Mouse (Mus musculus) gastrocnemius, postnatal 25 days (tissue): ENCODE measurements around the gene Sag. TPM values are rescaled to one million over a fixed set of nuclear protein-coding genes. Genes with fewer than 3 reads are reported as not detected.

Experiments
- DNase-seq: peaks from one replicate; pipeline ENCODE4 v3.0.0; 2022
- total RNA-seq, 2 experiments: library from RNA; stranded (reverse); gene quantifications; 1 replicate in 1 of 2; 2 replicates in 1 of 2; pipeline ENCODE4 v1.2.3; 2021

Sag gene
- total RNA-seq, 2 experiments from 2014 or later = 0.24 TPM; not detected in 1

DNA sequence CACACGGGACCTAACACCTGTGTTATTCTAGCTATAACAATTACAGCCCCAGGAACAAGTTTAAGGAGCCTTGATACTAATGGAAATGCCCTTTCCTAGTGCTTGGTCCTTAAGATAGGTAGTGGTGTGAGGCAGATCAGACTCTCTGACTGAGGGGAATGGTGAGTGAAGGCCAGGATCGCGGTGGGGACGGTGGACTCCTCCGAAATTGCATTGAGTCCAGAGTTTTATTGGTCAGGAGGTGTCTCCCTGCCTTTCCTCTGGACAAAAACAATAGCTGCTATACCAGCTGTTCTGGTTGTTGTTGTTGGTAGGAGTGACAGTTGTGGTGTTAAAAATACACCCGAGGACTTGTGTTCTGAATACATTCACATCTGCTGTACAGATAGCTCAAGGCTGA is 50.9 kb downstream of the Sag start:
- DNase-seq = no peak

DNA sequence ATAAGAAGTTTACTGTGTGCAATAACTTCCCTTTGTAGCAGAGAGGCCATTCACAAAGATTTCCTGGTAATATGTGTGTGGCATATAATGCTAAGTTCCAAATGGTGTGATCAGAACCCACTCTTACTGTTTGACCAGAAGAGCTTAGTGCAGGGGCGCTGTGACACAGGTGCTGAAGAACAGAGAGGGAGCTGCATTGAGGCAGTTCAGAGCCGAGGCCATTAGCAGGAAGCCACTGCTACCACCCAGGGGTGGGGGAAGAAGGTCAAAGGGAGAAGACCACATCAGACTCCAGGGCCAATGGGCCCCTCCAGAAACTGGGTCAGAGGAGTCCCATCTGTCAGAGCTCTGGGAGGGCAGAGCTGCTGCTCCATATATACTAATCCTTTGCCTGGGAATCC is 51.4 kb downstream of the Sag start:
- no peak for DNase-seq

DNA sequence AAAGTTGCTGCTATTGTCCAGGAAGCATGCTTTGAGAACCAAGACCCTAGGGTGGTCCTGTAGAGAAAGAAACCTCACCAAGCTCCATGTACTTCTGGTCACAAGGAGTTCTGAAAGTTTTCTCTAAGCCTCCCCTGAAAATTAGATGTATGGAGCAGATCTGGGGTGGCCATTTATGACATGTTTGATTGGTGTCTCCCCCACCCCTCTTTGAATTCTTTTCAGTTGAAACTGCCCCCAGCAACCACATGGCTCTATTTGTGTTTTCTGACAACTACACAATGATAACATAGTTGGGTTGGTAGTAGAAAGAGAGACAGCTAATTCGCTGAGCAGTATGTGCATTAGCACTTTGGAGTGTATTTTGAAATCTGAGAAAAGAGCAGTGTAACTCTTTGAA is 52.0 kb downstream of the Sag start:
- no peak for DNase-seq

DNA sequence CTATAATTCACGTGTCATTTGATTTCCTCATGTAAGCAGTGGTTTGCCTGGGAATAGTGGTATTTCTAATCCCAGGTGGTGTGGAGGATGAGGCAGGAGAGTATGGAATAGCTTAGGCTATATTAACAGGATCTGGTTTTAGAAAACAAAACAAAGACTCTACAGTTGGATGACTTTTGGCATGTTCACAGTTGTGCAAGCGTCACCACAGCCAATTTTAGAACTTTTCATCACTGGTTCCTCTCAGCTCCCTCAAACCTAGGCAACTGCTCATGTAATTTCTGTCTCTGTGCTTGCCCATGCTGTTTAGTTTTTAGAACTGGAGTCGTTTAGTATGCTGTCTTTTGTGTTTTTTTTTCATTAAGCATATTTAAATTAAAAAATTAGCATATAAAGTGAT is 53.3 kb downstream of the Sag start:
- no peak for DNase-seq

DNA sequence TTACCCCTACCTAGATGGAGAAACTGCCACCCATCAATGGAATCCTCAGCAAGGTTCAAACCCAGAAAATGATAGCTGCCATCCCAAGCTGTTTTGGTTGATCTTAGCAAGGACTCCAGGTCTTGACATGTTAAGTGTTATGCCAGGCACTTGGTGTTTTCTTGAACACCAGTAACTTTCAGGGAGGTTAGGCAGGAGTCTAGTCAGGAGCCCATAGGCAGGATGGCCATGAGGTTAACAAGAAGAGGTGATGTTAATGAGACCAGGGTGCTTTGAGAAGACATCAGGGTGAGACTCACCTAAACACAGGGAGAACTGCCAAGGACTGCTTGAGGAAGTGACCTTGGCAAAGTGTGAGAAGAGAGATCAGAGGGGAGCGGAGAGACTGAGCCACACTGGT is 54.6 kb downstream of the Sag start:
- no peak for DNase-seq

DNA sequence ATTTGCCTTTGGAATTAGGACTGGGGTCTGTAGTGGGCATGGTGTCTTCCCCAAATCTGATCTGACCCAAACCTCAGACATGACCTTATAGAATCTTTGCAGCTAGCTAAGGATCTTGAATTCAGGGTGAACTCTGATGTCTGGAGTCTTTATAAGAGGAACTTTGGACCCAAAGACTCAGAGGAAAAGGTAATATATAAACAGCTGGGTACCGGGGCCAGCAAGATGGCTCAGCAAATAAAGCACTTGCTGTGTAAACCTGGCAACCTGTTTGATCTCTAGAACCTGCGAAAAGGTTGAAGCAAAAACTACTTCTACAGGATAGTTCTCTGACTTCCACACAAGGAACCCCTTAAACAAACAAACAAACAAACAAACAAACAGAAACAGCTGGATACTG is 55.0 kb downstream of the Sag start:
- DNase-seq = no peak

DNA sequence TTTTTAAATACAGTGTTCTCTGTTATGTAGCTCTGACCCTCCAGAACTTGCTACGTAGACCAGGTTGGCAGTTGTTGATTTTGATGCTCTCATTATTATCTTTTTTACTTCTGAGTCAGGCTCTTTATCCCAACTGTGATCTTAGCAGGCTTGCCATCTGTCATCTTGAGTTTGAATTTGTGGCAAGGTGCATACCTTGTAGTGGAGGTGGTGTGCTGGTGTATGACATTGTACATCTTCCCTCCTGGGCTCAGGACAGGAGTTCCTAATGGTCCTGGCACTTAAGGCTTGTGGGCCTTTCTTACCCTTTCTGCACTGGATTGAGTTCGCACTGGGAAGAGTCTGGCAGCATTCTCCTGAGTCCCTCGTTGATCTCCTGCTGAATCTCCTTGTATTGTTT is 60.1 kb downstream of the Sag start:
- no peak for DNase-seq

DNA sequence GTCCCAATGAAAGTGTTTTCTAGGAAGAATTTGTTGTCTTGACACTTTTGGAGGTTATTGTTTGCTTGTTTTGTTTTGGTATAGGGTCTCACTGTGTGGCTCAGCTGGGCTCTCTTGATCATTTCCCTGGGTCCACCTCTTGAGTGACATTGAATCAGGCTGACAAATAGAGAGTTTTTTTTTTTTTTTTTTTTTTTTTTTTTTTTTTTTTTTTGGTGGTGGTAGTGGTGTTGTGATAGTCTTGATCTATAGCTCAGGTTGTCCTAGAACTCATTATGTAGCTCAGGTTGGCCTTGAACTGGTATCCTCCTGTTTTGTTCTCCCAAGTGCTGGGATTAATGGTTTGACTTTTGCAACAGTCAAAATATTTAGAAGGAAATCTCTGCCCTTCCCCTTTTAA is 61.4 kb downstream of the Sag start:
- no peak for DNase-seq

DNA sequence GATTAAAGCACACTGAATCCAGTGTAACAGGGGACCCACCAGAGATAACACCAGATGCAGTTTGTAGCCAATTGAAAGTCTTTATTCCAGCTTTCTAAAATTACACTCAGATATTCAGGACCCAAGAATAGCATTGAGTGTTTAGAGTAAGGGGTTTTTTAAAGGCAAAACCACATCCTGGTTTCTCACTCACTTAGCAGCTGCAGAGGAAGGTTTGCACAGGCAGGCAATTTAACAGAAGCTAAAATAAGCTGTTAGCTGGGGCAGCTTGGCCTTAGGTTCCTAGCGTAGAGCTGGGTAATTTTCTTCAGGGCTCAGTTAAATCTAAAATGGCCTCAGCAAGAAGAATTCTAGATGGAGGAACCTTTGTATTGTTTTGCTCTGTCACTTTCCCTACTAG is 63.2 kb downstream of the Sag start:
- DNase-seq = no peak

DNA sequence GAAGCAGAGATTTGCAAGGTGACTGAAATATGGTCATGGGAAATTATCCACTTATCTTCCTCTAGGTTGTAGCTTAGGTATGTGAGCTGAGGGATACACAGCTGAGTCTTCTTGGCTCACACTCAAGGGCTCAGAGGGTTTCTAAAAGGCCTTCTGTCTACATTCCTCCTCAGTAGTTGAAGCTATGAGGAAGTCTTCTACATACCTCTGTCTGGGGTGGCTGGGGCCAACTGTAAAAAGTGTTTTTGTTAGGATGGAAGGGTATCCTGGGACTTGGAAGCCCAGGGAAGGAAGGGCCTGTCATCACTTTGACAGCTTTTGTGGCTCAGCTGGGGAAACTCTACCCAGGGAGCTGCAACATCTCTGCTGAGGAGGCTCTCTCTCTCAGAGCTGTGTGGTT is 68.1 kb downstream of the Sag start:
- DNase-seq = no peak

DNA sequence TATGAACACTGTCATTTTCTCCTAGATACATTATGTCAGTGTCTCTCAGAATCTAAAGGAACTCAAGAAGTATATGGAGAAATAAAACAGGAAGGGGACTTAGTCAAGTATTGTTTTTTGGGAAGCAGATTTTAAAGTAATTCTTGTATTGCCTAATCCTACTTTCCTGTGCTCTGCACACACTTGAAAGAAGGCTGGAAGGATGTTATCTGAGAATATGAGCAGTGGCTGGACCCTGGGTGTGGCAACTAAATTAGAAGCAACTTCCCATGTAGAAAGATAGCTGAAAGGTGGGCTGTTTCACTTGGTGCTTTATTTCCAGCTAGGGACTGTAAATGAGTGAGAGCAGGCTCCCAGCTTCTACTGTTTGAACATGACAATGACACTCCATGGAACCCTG is 69.6 kb downstream of the Sag start:
- DNase-seq = no peak

DNA sequence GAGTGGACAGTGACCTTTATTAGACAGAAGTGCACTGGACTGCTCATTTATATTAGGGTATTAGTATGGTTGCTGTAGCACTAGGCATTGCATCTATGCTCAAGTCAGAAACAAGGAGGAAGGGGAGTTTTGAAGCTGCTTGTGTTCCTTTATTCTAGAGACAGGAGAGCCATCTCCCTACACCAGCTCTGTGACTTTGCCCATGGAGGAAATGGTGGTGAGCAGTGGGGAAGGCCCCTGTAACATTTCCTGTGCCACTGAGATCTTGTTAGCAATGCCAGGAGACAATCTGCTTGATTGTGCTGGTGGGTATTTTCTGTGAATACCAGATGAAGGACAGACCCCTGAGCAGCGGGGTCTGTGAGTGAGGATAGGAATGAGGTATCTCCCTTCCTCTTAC is 72.6 kb downstream of the Sag start:
- no peak for DNase-seq

DNA sequence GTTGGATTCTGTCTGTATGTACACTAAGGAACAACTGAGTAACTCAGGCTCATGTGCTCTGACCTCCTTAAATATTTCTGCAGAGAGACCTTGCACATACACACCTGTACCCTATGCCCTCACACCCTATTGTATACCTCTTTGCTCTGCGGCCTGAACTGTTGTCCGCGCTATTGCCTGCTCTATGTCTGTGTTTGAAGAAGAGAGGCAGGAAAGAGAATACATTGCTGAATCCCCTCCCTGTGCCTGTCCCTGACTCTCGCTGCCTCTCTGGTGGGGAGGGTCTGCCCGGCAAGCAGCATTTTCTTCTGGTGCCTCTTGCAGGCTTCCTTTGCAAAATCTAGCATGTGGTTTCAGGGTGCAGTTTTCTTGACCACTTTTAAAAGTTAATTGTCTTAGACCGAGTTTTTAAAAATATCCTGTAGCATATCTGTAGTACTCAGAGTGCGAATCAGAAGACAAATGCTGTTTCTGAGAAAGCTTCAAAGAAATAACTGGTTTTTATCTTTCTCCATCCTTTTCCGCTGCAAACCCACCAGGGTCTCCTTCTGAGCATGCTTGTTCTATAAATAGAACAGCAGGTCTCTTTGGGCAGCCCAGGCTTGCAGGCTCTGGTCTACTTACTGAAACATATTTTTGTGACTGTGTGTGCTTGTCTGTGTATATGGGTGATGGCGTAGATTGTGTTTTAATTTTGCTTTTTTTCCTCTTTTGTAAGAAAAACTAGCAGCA is 74.2 kb downstream of the Sag start:
- no peak for DNase-seq

DNA sequence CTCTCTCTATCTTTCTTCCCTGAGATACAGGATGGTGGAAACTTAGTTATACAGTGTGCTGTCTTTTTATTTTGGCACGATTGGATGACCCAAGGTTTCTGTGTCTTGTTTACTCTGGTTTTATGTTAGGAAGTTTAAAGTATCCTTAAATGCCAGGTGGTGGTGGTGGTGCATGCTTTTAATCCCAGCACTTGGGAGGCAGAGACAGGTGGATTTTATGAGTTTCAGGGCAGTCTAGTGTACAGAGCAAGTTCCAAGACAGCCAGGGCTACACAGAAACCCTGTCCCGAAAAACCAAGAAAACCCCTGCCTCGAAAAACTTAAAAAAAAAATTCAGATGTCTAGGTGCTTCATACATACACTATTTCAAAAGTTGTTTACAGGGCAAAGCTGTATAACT is 75.6 kb downstream of the Sag start:
- DNase-seq = no peak

DNA sequence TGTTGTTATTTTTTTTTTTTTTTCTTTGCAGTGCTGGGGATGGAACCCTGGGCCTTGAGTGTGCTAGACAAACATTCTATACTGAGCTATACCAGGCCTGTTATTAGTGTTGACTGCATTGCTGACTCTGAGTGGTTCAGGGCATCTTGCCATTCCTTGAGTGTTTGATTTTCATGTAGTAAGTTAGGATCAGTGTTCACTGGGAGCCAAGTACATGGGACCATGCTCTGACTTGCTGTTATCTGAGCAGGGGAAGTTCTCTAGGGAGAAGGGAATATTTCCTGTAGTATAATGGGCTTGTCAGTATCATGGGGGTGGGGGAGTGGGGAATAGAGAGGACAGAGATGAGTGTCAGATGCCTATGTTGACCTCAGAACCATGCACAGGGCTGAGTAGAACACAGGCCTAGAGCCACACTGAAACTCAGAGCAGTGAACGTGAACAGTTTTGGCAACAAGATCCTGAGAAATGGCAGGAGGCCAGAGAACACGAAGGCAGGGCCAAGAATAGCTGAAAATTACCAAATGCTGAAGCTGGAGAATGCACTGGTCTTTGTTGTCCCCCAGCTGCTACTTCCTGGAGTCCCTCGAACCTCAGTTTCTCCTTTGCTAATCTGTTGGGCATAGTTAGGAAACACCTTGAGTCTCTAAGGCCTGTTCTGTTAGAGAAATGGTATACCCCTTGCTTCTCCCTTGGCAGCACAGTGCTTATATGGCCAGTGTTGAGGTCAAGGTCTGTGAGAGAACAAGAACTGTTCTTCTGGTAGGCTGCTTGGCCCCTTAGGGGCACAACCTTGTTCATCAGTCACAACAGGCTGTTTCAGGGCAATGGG is 76.2 kb downstream of the Sag start:
- peak; percentile 80 for DNase-seq

DNA sequence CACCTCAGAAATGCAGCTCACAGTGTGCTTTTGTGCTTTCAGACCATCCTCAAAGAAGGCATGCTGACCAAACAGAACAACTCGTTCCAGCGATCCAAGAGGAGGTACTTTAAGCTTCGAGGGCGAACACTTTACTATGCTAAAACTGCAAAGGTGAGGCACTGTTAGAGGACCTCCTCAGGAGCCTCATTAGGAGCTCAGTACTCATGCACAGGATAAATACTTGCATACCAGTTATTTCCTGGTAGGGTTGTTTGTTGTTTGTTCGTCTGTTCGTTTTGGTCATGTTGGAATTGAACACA is 76.8 kb downstream of the Sag start:
- no peak for DNase-seq

DNA sequence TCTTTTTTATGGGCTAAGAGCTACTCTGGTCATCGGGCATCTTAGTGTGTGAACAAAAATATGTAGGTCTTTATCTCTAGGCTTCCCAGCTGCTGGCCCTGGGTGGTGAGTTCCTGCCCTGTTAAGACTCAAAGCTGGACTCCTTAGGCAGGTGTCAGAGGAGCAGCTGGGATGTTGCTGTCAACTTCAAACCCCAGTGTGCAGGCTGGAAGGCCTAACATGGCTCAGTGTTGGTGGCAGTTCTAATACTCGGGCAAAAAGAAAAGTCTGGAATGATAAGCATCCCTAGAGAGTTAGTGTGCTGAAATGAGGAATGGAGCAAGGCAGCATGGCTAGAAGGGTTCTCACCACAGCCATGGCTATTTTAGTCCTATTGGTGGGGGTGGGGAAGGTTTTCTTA is 77.4 kb downstream of the Sag start:
- DNase-seq = no peak

DNA sequence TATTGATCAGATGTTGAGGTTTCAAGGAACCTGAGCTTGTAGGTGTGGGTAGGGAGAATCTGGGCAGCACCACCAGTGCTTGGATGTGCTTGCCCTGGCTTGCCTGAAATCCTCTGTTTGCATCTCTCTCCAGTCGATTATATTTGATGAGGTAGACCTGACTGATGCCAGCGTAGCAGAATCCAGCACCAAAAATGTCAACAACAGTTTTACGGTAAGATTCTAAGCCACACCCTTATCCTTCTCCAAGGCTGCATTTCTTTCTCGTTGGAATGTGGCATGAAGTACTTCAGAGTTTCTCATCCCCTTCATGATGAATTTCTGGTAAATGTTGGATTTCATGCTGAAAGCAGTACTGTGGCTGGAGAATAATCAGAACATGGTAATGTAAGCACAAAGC is 78.2 kb downstream of the Sag start:
- DNase-seq = no peak

DNA sequence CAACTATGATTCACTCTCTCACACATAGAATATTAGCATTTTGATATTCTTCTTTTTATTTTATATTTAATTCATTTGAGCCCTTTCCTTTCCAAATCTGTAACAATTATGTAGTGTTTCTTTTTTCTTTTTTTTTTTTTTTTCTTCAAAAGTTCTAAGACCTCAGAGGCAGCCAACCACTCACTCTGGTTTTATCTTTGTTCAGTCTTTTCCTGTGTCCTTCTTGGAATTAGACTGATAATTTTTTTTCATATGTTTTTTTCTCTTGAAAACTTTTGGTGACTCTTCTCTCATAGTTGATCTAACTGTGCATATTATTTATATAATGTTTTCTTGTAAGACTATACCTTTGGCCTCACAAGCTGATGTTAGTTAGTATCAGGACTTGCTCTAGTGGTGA is 79.1 kb downstream of the Sag start:
- no peak for DNase-seq

DNA sequence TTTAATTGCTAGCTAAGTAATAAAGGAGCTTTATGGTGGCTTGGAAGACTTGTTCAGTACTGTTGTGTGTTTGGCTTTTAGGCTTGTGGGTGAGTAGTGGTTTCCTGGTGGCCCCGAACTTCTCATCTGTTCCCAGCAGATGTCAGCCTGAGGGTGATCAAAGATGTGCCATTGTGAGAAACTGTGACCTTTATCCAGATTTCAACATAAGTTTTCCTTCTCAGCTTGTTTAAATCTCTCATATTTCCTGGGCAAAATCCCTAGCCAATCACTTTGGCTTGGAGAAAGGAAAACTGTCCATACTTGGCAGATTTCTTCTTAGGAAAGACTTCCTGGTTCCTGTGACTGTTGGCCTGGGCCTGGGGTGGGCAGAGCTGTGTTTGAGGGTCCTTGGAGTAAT is 87.5 kb downstream of the Sag start:
- DNase-seq = no peak

DNA sequence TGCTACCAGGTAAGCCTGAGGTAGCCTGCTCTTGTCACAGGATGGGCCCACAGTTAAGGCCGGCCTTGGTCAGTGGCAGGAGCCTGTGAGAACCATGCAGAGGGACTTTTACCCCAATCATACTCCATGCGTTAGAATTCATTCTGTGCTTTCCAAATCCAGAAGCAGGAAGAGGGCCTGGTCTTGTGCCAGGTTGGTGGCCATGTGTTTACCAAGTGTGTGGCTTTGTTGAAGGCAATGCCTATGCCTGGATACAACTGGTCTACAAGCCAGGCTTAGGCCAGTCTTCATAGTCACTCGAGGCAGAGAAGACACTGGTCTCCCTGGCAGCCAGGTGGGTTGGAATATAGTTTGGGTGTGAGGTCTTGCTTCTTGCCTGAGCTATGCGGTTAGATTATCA is 88.2 kb downstream of the Sag start:
- no peak for DNase-seq

DNA sequence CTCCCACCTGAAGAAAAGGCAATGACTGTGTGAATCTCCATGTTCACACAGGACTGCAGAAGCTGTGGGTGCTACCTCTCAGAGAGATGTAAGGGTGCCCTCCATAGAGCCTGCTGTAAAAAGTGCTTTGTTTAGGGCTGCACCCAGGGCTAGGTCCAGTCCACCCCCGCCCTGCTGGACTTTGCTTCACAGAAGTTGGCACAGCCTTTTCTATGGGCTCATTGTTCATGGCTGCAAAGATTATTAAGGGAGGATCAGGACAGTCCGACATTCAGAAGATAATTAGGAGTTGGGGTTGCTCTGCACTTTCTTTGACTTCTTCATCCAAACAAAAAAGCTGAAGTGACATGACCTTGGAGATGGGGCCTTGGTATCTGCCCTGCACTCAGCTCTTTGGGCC is 89.0 kb downstream of the Sag start:
- DNase-seq = no peak

DNA sequence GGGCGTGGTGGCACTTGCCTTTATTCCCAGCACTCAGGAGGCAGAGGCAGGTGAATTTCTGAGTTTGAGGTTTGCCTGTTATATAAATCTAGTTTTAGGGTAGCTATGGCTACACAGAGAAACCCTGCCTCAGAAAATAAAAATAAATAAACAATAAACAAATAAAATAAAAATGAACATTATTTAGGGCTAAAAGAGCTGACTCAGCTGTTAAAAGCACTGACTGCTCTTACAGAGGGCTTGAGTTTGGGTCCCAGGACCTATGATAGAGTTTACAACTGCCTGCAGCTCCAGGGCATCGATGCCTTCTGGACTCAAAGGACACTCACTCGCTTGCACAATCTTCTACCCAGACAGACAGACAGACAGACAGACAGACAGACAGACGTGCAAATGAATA is 89.9 kb downstream of the Sag start:
- no peak for DNase-seq
